Mouse (Mus musculus): ENCODE results near the gene Tiparp. TPM values are rescaled to one million over a fixed set of nuclear protein-coding genes. Genes with fewer than 3 reads are reported as not detected.

Gene Tiparp
- polyA plus RNA-seq, 1 experiment from 2014 or later = 33.9 TPM

GRCm38 (mm10) chr3:65489601-65490000 lies 38.6 kb upstream of the Tiparp start:
- WGBS (ENCODE audit: insufficient replicate concordance) = 75% methylated on average over 6 of the region's 6 CpGs
- Histone ChIP-seq H3K9ac (ENCODE audit: low read depth, low read length) (no peak overlapping the region), H3K4me1 (ENCODE audit: control insufficient read depth, insufficient read depth, low read length) (peaks cover 4% of the 10 kb centered on the region; the same call in 1 of the 2 replicates), H3K27ac (ENCODE audit: low read depth, low read length) (no peak overlapping the region), H3K27me3 (ENCODE audit: control insufficient read depth, insufficient read depth, low read length) (no peaks in the 10 kb centered on the region), H3K9me3 (replicated peaks; ENCODE audit: control insufficient read depth, low read length) (no peaks in the 10 kb centered on the region), H3K4me2 (no peak overlapping the region), H3K36me3 (ENCODE audit: control insufficient read depth, insufficient read depth, low read length) (no peaks in the 10 kb centered on the region), H3K4me3 (ENCODE audit: low read depth, low read length) (no peak overlapping the region)
- ATAC-seq (replicated peaks; ENCODE audit: insufficient number of reproducible peaks, low FRiP score, low TSS enrichment) = no peak

GRCm38 (mm10) chr3:65494291-65494763 lies 33.9 kb upstream of the Tiparp start:
- Histone ChIP-seq H3K4me2 (peak overlapping the region; percentile 53), H3K9ac (ENCODE audit: low read depth, low read length) (no peak overlapping the region), H3K9me3 (replicated peaks; ENCODE audit: control insufficient read depth, low read length) (no peaks in the 10 kb centered on the region), H3K27me3 (ENCODE audit: control insufficient read depth, insufficient read depth, low read length) (no peaks in the 10 kb centered on the region), H3K36me3 (ENCODE audit: control insufficient read depth, insufficient read depth, low read length) (no peaks in the 10 kb centered on the region), H3K27ac (ENCODE audit: low read depth, low read length) (peak overlapping the region; percentile 78), H3K4me3 (ENCODE audit: low read depth, low read length) (peak overlapping the region; percentile 33; the same call in 1 of the 2 replicates), H3K4me1 (ENCODE audit: control insufficient read depth, insufficient read depth, low read length) (peaks cover 4% of the 10 kb centered on the region; the same call in 1 of the 2 replicates)
- peak; percentile 42; the same call in 1 of the 2 replicates for ATAC-seq (replicated peaks; ENCODE audit: insufficient number of reproducible peaks, low FRiP score, low TSS enrichment)
- WGBS (ENCODE audit: insufficient replicate concordance) = 11% methylated on average over 9 of the region's 9 CpGs

GRCm38 (mm10) chr3:65507766-65508165 lies 20.4 kb upstream of the Tiparp start:
- Histone ChIP-seq H3K4me2 (no peak overlapping the region), H3K27me3 (ENCODE audit: control insufficient read depth, insufficient read depth, low read length) (no peaks in the 10 kb centered on the region), H3K4me1 (ENCODE audit: control insufficient read depth, insufficient read depth, low read length) (no peaks in the 10 kb centered on the region), H3K27ac (ENCODE audit: low read depth, low read length) (no peak overlapping the region), H3K9me3 (replicated peaks; ENCODE audit: control insufficient read depth, low read length) (no peaks in the 10 kb centered on the region), H3K4me3 (ENCODE audit: low read depth, low read length) (no peak overlapping the region), H3K36me3 (ENCODE audit: control insufficient read depth, insufficient read depth, low read length) (no peaks in the 10 kb centered on the region), H3K9ac (ENCODE audit: low read depth, low read length) (no peak overlapping the region)
- 74% methylated on average over 2 of the region's 2 CpGs for WGBS (ENCODE audit: insufficient replicate concordance)
- no peak for ATAC-seq (replicated peaks; ENCODE audit: insufficient number of reproducible peaks, low FRiP score, low TSS enrichment)

DNA sequence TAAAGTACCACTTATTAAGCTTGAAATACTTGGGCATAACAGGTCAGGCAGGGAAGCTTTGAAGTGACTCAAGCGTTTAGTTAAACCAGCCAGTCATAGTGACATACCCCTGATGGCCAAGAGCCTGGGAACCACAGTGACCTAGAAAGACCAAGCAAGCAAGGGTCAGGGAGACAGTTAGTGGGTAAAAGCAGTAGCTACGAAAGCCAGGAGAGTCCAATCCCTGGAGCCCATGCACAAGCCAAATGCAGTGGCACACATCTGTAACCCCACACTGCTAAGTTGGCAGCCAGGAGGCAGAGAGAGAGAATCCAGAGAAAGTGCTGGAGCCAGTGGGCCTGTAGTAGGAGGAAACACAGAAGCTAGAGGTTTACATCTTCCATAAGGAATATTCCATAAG lies 17.6 kb upstream of the Tiparp start:
- H3K36me3 ChIP-seq (ENCODE audit: control insufficient read depth, insufficient read depth, low read length) = no peaks in the 10 kb centered on the region
- 74% methylated on average over 2 of the region's 2 CpGs for WGBS (ENCODE audit: insufficient replicate concordance)
- no peaks in the 10 kb centered on the region for H3K4me1 ChIP-seq (ENCODE audit: control insufficient read depth, insufficient read depth, low read length)
- no peak for ATAC-seq (replicated peaks; ENCODE audit: insufficient number of reproducible peaks, low FRiP score, low TSS enrichment)
- no peaks in the 10 kb centered on the region for H3K27me3 ChIP-seq (ENCODE audit: control insufficient read depth, insufficient read depth, low read length)
- no peak overlapping the region for H3K4me3 ChIP-seq (ENCODE audit: low read depth, low read length)
- H3K9ac ChIP-seq (ENCODE audit: low read depth, low read length) = no peak overlapping the region
- H3K9me3 ChIP-seq (replicated peaks; ENCODE audit: control insufficient read depth, low read length) = no peaks in the 10 kb centered on the region
- no peak overlapping the region for H3K4me2 ChIP-seq
- no peak overlapping the region for H3K27ac ChIP-seq (ENCODE audit: low read depth, low read length)

- Histone ChIP-seq H3K9ac (ENCODE audit: low read depth, low read length) (no peak overlapping the region), H3K9me3 (replicated peaks; ENCODE audit: control insufficient read depth, low read length) (no peaks in the 10 kb centered on the region), H3K27ac (ENCODE audit: low read depth, low read length) (no peak overlapping the region), H3K27me3 (ENCODE audit: control insufficient read depth, insufficient read depth, low read length) (no peaks in the 10 kb centered on the region), H3K4me1 (ENCODE audit: control insufficient read depth, insufficient read depth, low read length) (no peaks in the 10 kb centered on the region), H3K4me2 (no peak overlapping the region), H3K4me3 (ENCODE audit: low read depth, low read length) (no peak overlapping the region), H3K36me3 (ENCODE audit: control insufficient read depth, insufficient read depth, low read length) (no peaks in the 10 kb centered on the region)
- ATAC-seq (replicated peaks; ENCODE audit: insufficient number of reproducible peaks, low FRiP score, low TSS enrichment) = no peak
- 79% methylated on average over 2 of the region's 2 CpGs for WGBS (ENCODE audit: insufficient replicate concordance)
These were observed 12.5 kb upstream of the Tiparp start for GRCm38 (mm10) chr3:65515751-65516150.

GRCm38 (mm10) chr3:65516526-65516925 lies 11.7 kb upstream of the Tiparp start:
- Histone ChIP-seq H3K27me3 (ENCODE audit: control insufficient read depth, insufficient read depth, low read length) (no peaks in the 10 kb centered on the region), H3K4me2 (no peak overlapping the region), H3K9me3 (replicated peaks; ENCODE audit: control insufficient read depth, low read length) (no peaks in the 10 kb centered on the region), H3K9ac (ENCODE audit: low read depth, low read length) (no peak overlapping the region), H3K4me1 (ENCODE audit: control insufficient read depth, insufficient read depth, low read length) (no peaks in the 10 kb centered on the region), H3K27ac (ENCODE audit: low read depth, low read length) (no peak overlapping the region), H3K4me3 (ENCODE audit: low read depth, low read length) (no peak overlapping the region), H3K36me3 (ENCODE audit: control insufficient read depth, insufficient read depth, low read length) (no peaks in the 10 kb centered on the region)
- WGBS (ENCODE audit: insufficient replicate concordance) = 66% methylated on average over 1 of the region's 1 CpGs
- no peak for ATAC-seq (replicated peaks; ENCODE audit: insufficient number of reproducible peaks, low FRiP score, low TSS enrichment)

DNA sequence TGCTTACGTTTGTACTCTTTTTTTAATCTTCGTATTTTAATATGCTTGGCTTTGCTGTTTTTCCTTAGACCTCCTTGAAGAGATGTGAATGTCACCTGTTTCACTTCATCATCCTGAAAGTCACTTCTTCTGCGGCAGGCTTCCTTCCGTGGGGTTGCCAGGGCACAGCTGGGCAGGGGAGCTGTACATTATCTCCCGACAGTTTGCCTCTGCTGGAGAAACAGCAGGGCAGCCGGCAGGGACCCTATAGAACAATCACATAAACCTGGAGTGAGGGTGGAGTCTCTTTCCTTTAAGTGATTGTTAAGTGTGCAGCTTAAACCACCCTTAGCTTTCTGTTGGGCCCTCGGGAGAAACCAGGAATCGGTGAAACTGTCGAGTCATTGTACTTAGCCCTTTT lies 11.1 kb upstream of the Tiparp start:
- no peaks in the 10 kb centered on the region for H3K4me1 ChIP-seq (ENCODE audit: control insufficient read depth, insufficient read depth, low read length)
- no peak overlapping the region for H3K4me3 ChIP-seq (ENCODE audit: low read depth, low read length)
- no peaks in the 10 kb centered on the region for H3K9me3 ChIP-seq (replicated peaks; ENCODE audit: control insufficient read depth, low read length)
- no peaks in the 10 kb centered on the region for H3K27me3 ChIP-seq (ENCODE audit: control insufficient read depth, insufficient read depth, low read length)
- no peaks in the 10 kb centered on the region for H3K36me3 ChIP-seq (ENCODE audit: control insufficient read depth, insufficient read depth, low read length)
- peak overlapping the region; percentile 17 for H3K4me2 ChIP-seq
- WGBS (ENCODE audit: insufficient replicate concordance) = 31% methylated on average over 9 of the region's 9 CpGs
- H3K9ac ChIP-seq (ENCODE audit: low read depth, low read length) = no peak overlapping the region
- no peak for ATAC-seq (replicated peaks; ENCODE audit: insufficient number of reproducible peaks, low FRiP score, low TSS enrichment)
- no peak overlapping the region for H3K27ac ChIP-seq (ENCODE audit: low read depth, low read length)

DNA sequence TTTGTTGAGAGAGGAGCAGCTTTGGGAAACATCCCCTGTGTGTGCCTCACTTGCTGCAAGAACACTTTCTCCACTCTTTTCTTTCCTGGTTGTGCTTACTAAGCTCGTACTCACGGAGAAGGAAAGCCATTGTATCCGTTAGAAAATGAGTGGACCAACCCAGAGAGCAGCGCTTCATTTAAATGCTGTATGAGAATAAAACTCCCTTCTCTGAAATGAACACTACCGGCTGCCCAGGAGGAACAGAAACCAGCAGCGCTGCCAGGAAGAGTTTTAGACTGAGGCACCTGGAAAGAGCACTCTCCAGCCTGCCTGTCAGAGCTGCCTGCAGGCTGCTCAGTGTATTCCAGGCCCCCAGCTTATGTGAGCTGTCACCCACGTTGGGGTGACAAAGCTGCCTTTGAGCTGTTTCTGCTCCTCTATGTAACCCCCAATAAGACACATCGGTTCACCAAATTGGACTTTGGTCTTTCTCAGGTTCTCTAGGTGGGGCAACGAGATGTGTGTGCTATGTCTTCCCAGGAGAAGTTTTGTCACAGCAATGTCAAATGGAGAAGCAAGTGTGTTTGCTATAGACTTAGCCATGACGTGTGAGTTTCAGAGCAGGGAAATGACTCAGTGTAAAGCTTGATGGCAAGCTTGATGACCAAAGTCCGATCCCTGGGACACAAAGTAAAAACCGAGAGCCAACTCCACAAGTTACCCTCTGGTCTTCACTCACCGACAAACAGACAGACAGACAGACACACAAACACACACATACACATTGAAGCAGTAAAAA lies 10.3 kb upstream of the Tiparp start:
- no peak overlapping the region for H3K4me3 ChIP-seq (ENCODE audit: low read depth, low read length)

DNA sequence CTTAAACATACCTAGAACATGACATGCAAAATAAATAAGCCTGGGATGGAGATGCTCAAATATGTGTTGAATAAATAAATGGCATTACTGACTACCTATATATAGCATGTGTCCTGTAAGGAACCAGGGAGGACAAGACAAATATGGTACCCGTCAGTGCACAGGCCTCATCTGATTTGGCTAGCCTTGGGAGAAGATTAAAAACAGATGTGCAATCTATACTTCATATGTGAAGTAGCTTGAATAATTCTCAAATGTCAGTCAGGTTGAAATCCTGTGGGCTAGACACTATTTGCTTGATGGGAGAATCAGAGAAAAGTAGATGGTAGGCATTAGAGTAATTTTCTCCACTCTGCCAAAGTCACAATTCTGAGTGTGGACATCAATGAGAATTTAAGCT lies 6.8 kb upstream of the Tiparp start:
- Histone ChIP-seq H3K27ac (ENCODE audit: low read depth, low read length) (no peak overlapping the region), H3K9me3 (replicated peaks; ENCODE audit: control insufficient read depth, low read length) (no peaks in the 10 kb centered on the region), H3K36me3 (ENCODE audit: control insufficient read depth, insufficient read depth, low read length) (no peaks in the 10 kb centered on the region), H3K9ac (ENCODE audit: low read depth, low read length) (no peak overlapping the region), H3K4me3 (ENCODE audit: low read depth, low read length) (no peak overlapping the region), H3K27me3 (ENCODE audit: control insufficient read depth, insufficient read depth, low read length) (no peaks in the 10 kb centered on the region), H3K4me1 (ENCODE audit: control insufficient read depth, insufficient read depth, low read length) (no peaks in the 10 kb centered on the region), H3K4me2 (no peak overlapping the region)
- 64% methylated on average over 1 of the region's 1 CpGs for WGBS (ENCODE audit: insufficient replicate concordance)
- no peak for ATAC-seq (replicated peaks; ENCODE audit: insufficient number of reproducible peaks, low FRiP score, low TSS enrichment)

More for the DNA sequence above, 10.3 kb upstream of the Tiparp start:
- Histone ChIP-seq H3K4me1 (ENCODE audit: control insufficient read depth, insufficient read depth, low read length) (no peaks in the 10 kb centered on the region), H3K9ac (ENCODE audit: low read depth, low read length) (no peak overlapping the region), H3K27ac (ENCODE audit: low read depth, low read length) (no peak overlapping the region), H3K27me3 (ENCODE audit: control insufficient read depth, insufficient read depth, low read length) (no peaks in the 10 kb centered on the region), H3K4me2 (peak overlapping the region; percentile 17; the same call in 1 of the 2 replicates), H3K36me3 (ENCODE audit: control insufficient read depth, insufficient read depth, low read length) (no peaks in the 10 kb centered on the region), H3K9me3 (replicated peaks; ENCODE audit: control insufficient read depth, low read length) (no peaks in the 10 kb centered on the region)
- no peak for ATAC-seq (replicated peaks; ENCODE audit: insufficient number of reproducible peaks, low FRiP score, low TSS enrichment)
- WGBS (ENCODE audit: insufficient replicate concordance) = 51% methylated on average over 13 of the region's 13 CpGs

All from heart, embryonic 11.5 days (tissue).